Mouse (Mus musculus) MEL (cell line): ENCODE results near the gene Gpc3. TPM values are rescaled to one million over a fixed set of nuclear protein-coding genes. Genes with fewer than 3 reads are reported as not detected.

ENCODE experiments used
- DNase-seq: peaks from one replicate; pipeline ENCODE4 v3.0.0; 2011; ENCODE audit warnings: low read depth, low spot score
- H3K27ac ChIP-seq: 2 replicates; pipeline ENCODE4 v1.5.1; 2012; ENCODE audit warnings: low read depth, mild to moderate bottlenecking, control low read depth, low read length, moderate library complexity; ENCODE audit not compliant: control insufficient read depth
- H3K27me3 ChIP-seq, 2 experiments: fragments of 150-350 bp in 1 of 2; sonication (generic) in 1 of 2; 2 replicates each; pipeline ENCODE4 v1.6.1; 2012; ENCODE audit warnings: low read length in 2 of 2, mild to moderate bottlenecking in 2 of 2, improper control_type of control experiment in 1 of 2, moderate library complexity in 1 of 2; ENCODE audit not compliant: insufficient read depth in 2 of 2, control insufficient read depth in 1 of 2
- H3K36me3 ChIP-seq, 2 experiments: 2 replicates each; pipeline ENCODE4 v1.6.1; 2012 to 2014; ENCODE audit warnings: low read length in 2 of 2, improper control_type of control experiment in 1 of 2, inconsistent platforms in 1 of 2, mild to moderate bottlenecking in 1 of 2; ENCODE audit not compliant: insufficient read depth in 2 of 2, control insufficient read depth in 1 of 2
- H3K4me1 ChIP-seq, 2 experiments: fragments of 150-350 bp in 1 of 2; sonication (generic) in 1 of 2; 2 replicates each; pipeline ENCODE4 v1.6.1; 2012; ENCODE audit warnings: low read length in 2 of 2, improper control_type of control experiment in 1 of 2, mild to moderate bottlenecking in 1 of 2; ENCODE audit not compliant: insufficient read depth in 2 of 2, control insufficient read depth in 1 of 2
- H3K4me3 ChIP-seq, 2 experiments: fragments of 150-350 bp in 1 of 2; sonication (generic) in 1 of 2; 2 replicates each; pipeline ENCODE4 v1.5.1; 2012; ENCODE audit warnings: low read depth in 2 of 2, low read length in 2 of 2, mild to moderate bottlenecking in 2 of 2, moderate library complexity in 2 of 2, control low read depth in 1 of 2, improper control_type of control experiment in 1 of 2; ENCODE audit not compliant: control insufficient read depth in 1 of 2, insufficient read depth in 1 of 2
- H3K79me2 ChIP-seq: 2 replicates; pipeline ENCODE4 v1.6.1; 2012; ENCODE audit warnings: mild to moderate bottlenecking, low read length, moderate library complexity; ENCODE audit not compliant: control insufficient read depth, poor library complexity, insufficient read depth
- H3K9ac ChIP-seq: 2 replicates; pipeline ENCODE4 v1.6.1; 2012; ENCODE audit warnings: low read depth, mild to moderate bottlenecking, control low read depth, low read length, moderate library complexity; ENCODE audit not compliant: control insufficient read depth, poor library complexity, severe bottlenecking
- H3K9me3 ChIP-seq: fragments of 150-350 bp; sonication (generic); replicated peaks from 2 replicates; pipeline ENCODE4 v1.6.1; 2012; ENCODE audit warnings: mild to moderate bottlenecking, low read length, improper control_type of control experiment, moderate library complexity; ENCODE audit not compliant: insufficient read depth
- CHD1 ChIP-seq: IDR thresholded peaks from 2 replicates; pipeline ENCODE4 v1.6.1; 2012; ENCODE audit warnings: low read depth, mild to moderate bottlenecking, inconsistent platforms, low read length, improper control_type of control experiment
- CHD2 ChIP-seq: IDR thresholded peaks from 2 replicates; pipeline ENCODE4 v1.6.1; 2011; ENCODE audit warnings: low read length, improper control_type of control experiment
- E2F4 ChIP-seq: IDR thresholded peaks from 2 replicates; pipeline ENCODE4 v1.6.1; 2011; ENCODE audit warnings: low read depth, low read length, improper control_type of control experiment, borderline replicate concordance
- ELF1 ChIP-seq: IDR thresholded peaks from 2 replicates; pipeline ENCODE4 v1.6.1; 2014; ENCODE audit warnings: low read depth, mild to moderate bottlenecking, inconsistent platforms, low read length, improper control_type of control experiment, moderate library complexity
- GABPA ChIP-seq: IDR thresholded peaks from 2 replicates; pipeline ENCODE4 v1.6.1; 2012; ENCODE audit warnings: low read depth, mild to moderate bottlenecking, inconsistent platforms, low read length, improper control_type of control experiment, moderate library complexity
- GATA1 ChIP-seq: IDR thresholded peaks from 2 replicates; pipeline ENCODE4 v1.6.1; 2011; ENCODE audit warnings: low read depth, low read length, improper control_type of control experiment
- HCFC1 ChIP-seq: IDR thresholded peaks from 2 replicates; pipeline ENCODE4 v1.6.1; 2012; ENCODE audit warnings: low read depth, mild to moderate bottlenecking, inconsistent platforms, low read length, improper control_type of control experiment, moderate library complexity
- MAFK ChIP-seq: IDR thresholded peaks from 2 replicates; pipeline ENCODE4 v1.6.1; 2011; ENCODE audit warnings: low read depth, mild to moderate bottlenecking, low read length, improper control_type of control experiment, borderline replicate concordance
- MAX ChIP-seq: IDR thresholded peaks from 2 replicates; pipeline ENCODE4 v1.6.1; 2011; ENCODE audit warnings: low read length, improper control_type of control experiment
- MAZ ChIP-seq: IDR thresholded peaks from 2 replicates; pipeline ENCODE4 v1.6.1; 2012; ENCODE audit warnings: low read depth, mild to moderate bottlenecking, inconsistent platforms, low read length, improper control_type of control experiment
- MYB ChIP-seq: IDR thresholded peaks from 2 replicates; pipeline ENCODE4 v1.6.1; 2011; ENCODE audit warnings: mild to moderate bottlenecking, low read depth, low read length, improper control_type of control experiment
- MYC ChIP-seq: IDR thresholded peaks from 2 replicates; pipeline ENCODE4 v1.6.1; 2011; ENCODE audit warnings: low read depth, mild to moderate bottlenecking, low read length, improper control_type of control experiment, moderate library complexity
- NRF1 ChIP-seq: IDR thresholded peaks from 2 replicates; pipeline ENCODE4 v1.6.1; 2014; ENCODE audit warnings: low read depth, mild to moderate bottlenecking, inconsistent platforms, low read length, improper control_type of control experiment, moderate library complexity; ENCODE audit not compliant: poor library complexity, insufficient read depth, severe bottlenecking
- POLR2A ChIP-seq, 2 experiments: IDR thresholded peaks; 2 replicates each; pipeline ENCODE4 v1.6.1; 2011 to 2012; ENCODE audit warnings: low read length in 2 of 2, mild to moderate bottlenecking in 2 of 2, control low read depth in 1 of 2, improper control_type of control experiment in 1 of 2, low read depth in 1 of 2, moderate library complexity in 1 of 2; ENCODE audit not compliant: control insufficient read depth in 1 of 2, insufficient read depth in 1 of 2, poor library complexity in 1 of 2
- POLR2AphosphoS2 ChIP-seq: IDR thresholded peaks from 2 replicates; pipeline ENCODE4 v1.6.1; 2011; ENCODE audit warnings: low read length, improper control_type of control experiment
- RAD21 ChIP-seq: IDR thresholded peaks from 2 replicates; pipeline ENCODE4 v1.6.1; 2011; ENCODE audit warnings: mild to moderate bottlenecking, low read depth, low read length, improper control_type of control experiment
- RCOR1 ChIP-seq: IDR thresholded peaks from 2 replicates; pipeline ENCODE4 v1.6.1; 2012; ENCODE audit warnings: low read depth, mild to moderate bottlenecking, inconsistent platforms, low read length, improper control_type of control experiment
- SIN3A ChIP-seq: IDR thresholded peaks from 2 replicates; pipeline ENCODE4 v1.6.1; 2012; ENCODE audit warnings: low read length, improper control_type of control experiment, inconsistent platforms
- TBP ChIP-seq: IDR thresholded peaks from 2 replicates; pipeline ENCODE4 v1.8.0; 2011; ENCODE audit warnings: low read depth, low read length, improper control_type of control experiment
- USF1 ChIP-seq: IDR thresholded peaks from 2 replicates; pipeline ENCODE4 v1.6.1; 2014; ENCODE audit warnings: low read depth, mild to moderate bottlenecking, inconsistent platforms, low read length, improper control_type of control experiment, moderate library complexity
- USF2 ChIP-seq, 2 experiments: IDR thresholded peaks; 2 replicates each; pipeline ENCODE4 v1.6.1; 2011 to 2012; ENCODE audit warnings: improper control_type of control experiment in 2 of 2, low read length in 2 of 2, borderline replicate concordance in 1 of 2, inconsistent platforms in 1 of 2, low read depth in 1 of 2, mild to moderate bottlenecking in 1 of 2; ENCODE audit not compliant: insufficient read depth in 1 of 2
- ZC3H11A ChIP-seq: IDR thresholded peaks from 2 replicates; pipeline ENCODE4 v1.6.1; 2012; ENCODE audit warnings: low read depth, mild to moderate bottlenecking, inconsistent platforms, low read length, improper control_type of control experiment
- ZKSCAN1 ChIP-seq: IDR thresholded peaks from 2 replicates; pipeline ENCODE4 v1.6.1; 2012; ENCODE audit warnings: low read depth, mild to moderate bottlenecking, inconsistent platforms, low read length, improper control_type of control experiment, moderate library complexity
- ZNF384 ChIP-seq: IDR thresholded peaks from 2 replicates; pipeline ENCODE4 v1.6.1; 2012; ENCODE audit warnings: low read depth, mild to moderate bottlenecking, inconsistent platforms, low read length, improper control_type of control experiment
- polyA plus RNA-seq, 2 experiments: library from polyadenylated mRNA; stranded (reverse) in 1 of 2; unstranded in 1 of 2; fragments of >175 nt in 1 of 2; fragments of >200 nt in 1 of 2; gene quantifications; 2 replicates each; pipeline versions ENCODE4 v1.2.1 to v1.2.4; 2012; ENCODE audit warnings: low replicate concordance in 2 of 2, low read depth in 1 of 2; ENCODE audit not compliant: insufficient read length in 2 of 2, insufficient read depth in 1 of 2, missing spikeins in 1 of 2
- total RNA-seq: library from RNA; depleted of rRNA; stranded (reverse); fragments of 300-350 nt; gene quantifications from 2 replicates; pipeline ENCODE4 v1.2.3, GENCODE M21; 2012

Gene Gpc3
- total and polyA plus RNA-seq, 3 experiments = not detected

GRCm38 (mm10) chrX:52320653-52321052 lies 293.1 kb downstream of the Gpc3 start:
- Histone ChIP-seq H3K27me3 (no peaks in the 10 kb centered on the region), H3K9me3 (no peaks in the 10 kb centered on the region), H3K36me3 (no peaks in the 10 kb centered on the region), H3K9ac (no peak overlapping the region), H3K4me1 (no peaks in the 10 kb centered on the region), H3K4me3 (no peak overlapping the region), H3K27ac (no peak overlapping the region), H3K79me2 (no peaks in the 10 kb centered on the region)
- TF ChIP-seq RCOR1 = no peak
- TF ChIP-seq ZNF384 = no peak
- TF ChIP-seq SIN3A = no peak
- TF ChIP-seq ELF1 = no peak
- TF ChIP-seq HCFC1 = no peak
- TF ChIP-seq POLR2AphosphoS2 = no peak
- TF ChIP-seq TBP = no peak
- no peak for TF ChIP-seq CHD1
- TF ChIP-seq POLR2A (IDR thresholded peaks at IDR 0.05; ENCODE audit: control insufficient read depth in 1 of 2, insufficient read depth in 1 of 2, low read depth in 1 of 2, low read length in 2 of 2, poor library complexity in 1 of 2) = no peak
- no peak for TF ChIP-seq E2F4
- TF ChIP-seq MAX = no peak
- no peak for TF ChIP-seq MYC
- TF ChIP-seq ZC3H11A = no peak
- no peak for TF ChIP-seq MYB
- TF ChIP-seq GABPA = no peak
- TF ChIP-seq CHD2 = no peak
- TF ChIP-seq ZKSCAN1 = no peak
- DNase-seq = no peak

- H3K79me2 ChIP-seq = no peaks in the 10 kb centered on the region
- DNase-seq = no peak
- no peak overlapping the region for H3K4me3 ChIP-seq
- H3K9ac ChIP-seq = no peak overlapping the region
- no peaks in the 10 kb centered on the region for H3K27me3 ChIP-seq
- H3K4me1 ChIP-seq = no peaks in the 10 kb centered on the region
- TF ChIP-seq ELF1 (no peak), NRF1 (no peak), MAZ (no peak), USF1 (no peak), ZNF384 (no peak), MAX (no peak), MAFK (no peak), USF2 (IDR thresholded peaks at IDR 0.05; ENCODE audit: borderline replicate concordance in 1 of 2, insufficient read depth in 1 of 2, low read depth in 1 of 2, low read length in 2 of 2) (no peak), RCOR1 (no peak), RAD21 (no peak), SIN3A (no peak), MYB (no peak), GATA1 (no peak), HCFC1 (no peak)
- H3K9me3 ChIP-seq = no peaks in the 10 kb centered on the region
- H3K27ac ChIP-seq = no peak overlapping the region
- no peaks in the 10 kb centered on the region for H3K36me3 ChIP-seq
Observed at GRCm38 (mm10) chrX:52310976-52311375, 302.8 kb downstream of the Gpc3 start.
